Mouse (Mus musculus) testis, postnatal 14 days (tissue): ENCODE measurements around the gene Ptpn3.

ENCODE experiments used
- DNase-seq: peaks from one replicate; pipeline ENCODE4 v3.0.0; 2021; ENCODE audit warnings: low spot score

The Ptpn3 gene

DNA sequence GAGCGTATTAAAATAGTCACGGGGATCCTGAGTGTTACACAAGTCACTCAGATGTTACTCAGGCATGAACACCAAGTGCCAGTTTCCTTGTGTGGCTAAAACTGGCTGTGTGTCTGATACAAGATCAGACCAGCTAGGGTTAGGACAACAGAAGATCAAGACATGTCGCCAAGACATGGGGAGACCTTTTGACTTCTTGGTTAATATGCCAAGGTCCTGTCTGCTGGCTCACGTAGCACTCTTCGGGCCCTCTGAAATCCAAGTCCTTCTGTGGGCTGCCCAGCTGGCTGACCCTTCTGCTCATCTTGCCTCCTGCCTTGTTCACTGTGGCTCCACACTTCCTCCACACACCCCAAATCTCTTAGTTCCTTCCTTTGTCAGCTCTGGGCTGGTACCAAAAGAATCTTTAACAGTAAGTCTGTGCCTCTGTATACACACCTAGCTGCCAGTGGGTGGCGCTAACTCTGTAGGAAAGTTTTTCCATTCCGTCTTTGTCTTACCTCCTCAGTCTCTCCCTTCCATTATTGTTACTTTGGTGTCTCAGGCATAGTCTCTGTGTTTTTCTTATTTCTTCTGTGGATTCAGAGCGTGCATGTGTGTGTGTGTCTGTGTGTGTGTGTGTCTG lies 38.5 kb downstream of the Ptpn3 start:
- no peak for DNase-seq

DNA sequence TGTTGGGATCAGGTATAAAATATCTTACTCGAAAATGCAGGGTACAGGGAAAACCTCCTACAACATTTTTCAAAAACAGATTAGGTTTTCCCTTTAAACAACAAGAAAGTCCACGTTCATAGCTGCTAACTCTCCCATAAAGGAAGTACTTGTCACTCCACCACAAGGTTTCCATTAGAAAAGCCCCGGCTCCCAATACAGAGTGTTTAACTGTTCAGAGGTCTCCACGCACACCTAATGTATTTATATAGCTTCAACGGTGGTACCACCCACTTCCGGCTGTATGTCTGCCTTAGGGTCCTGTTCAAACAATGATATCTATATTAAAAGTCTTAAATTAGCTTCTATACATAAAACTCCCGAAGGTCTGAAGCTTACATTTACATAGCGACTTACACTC lies 39.2 kb downstream of the Ptpn3 start:
- DNase-seq = no peak

DNA sequence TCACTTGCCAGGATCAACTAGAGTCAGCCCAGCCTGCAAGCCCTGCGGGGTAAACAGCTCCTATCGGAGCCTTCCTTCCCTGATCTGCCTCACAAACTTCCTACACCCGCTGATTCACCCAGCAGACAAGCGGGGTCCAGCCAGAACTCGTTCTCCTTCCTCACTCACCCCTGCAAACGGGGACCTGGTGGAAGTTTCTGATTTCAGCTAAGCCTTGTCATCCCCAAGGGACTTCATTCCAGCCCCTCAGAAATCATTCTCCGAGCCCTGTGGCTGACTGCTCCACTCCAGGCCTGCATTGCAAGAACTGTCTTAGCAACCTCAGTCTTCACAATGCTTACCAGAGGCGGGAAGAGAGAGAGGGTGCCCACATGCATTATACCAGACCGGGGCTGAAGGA lies 39.8 kb downstream of the Ptpn3 start:
- DNase-seq = no peak

DNA sequence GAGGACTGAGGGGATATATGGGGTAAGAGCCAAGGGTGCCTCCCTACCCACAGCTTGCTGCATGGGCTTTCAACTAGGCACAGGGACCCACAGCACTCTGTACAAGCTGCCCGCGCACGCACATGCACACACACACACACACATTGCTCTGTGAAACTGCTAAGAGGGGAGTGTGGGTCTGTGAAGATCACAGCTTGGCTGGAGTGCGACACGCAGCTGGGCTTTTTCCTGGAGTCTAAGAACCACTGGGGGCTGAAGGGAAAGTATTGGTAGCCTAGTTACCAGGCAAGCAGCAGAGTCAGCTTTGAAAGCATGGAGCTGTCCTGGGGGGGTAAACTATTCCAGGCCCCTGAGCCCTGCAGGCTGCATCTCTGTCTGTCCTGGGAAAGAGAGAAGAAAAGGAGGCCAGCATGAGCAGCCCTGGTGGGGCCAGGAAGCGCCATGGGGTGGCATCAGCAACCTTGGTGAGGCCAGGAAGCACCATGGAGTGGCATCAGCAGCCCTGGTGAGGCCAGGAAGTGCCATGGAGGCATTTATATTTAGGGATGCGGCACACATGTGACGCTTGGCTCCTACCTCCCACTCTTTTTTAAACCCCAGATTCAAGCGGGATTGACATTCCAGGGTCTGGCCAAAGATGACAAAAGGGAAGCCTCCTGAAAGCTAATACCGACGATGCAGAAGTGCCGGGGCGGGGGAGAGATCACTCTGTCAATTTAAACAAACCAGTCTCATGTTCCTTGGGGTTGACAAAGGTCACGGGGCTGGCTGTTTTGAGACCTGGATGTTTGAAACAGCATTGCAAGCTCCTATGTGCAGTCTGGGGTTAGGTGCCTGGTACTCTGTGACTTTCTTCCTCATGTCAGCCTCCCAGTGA lies 43.2 kb downstream of the Ptpn3 start:
- DNase-seq = no peak

DNA sequence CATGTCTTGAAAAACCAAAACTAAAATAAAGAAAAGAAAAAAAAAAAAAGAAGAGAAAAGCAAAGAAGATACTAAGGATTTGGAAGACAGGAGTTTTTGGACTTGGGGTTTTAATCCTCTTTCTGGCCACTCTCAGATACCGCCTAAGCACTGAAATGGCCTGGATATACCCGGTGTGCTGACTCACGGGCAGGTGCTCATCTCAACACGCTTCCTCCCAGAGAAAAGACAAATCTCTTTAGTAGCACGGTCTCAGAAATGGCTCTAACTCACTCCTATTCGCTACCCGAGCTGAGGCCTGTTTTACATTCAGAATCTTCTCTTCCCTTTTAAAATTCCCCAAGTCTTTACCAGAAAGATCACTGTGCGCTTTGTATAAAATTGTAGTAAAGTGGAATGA lies 44.2 kb downstream of the Ptpn3 start:
- no peak for DNase-seq

DNA sequence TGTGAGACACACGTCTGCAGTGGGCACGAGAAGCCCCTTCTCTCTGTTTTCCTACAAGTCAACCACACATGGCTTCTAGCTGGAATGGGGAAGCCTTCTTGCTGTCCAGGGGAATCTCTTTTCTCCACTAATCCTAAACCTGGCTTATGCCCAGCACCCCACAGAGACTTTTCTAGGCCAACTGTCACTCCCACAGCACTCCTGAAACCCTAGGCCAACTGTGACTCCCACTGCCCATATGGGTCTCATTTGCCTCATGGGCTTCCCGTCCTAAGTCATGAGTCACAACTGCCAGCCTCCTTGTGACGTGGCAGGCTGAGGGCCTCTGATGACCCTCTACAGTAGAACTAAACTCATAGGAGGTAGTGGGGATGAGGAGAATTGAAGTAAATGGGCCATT lies 44.9 kb downstream of the Ptpn3 start:
- no peak for DNase-seq

DNA sequence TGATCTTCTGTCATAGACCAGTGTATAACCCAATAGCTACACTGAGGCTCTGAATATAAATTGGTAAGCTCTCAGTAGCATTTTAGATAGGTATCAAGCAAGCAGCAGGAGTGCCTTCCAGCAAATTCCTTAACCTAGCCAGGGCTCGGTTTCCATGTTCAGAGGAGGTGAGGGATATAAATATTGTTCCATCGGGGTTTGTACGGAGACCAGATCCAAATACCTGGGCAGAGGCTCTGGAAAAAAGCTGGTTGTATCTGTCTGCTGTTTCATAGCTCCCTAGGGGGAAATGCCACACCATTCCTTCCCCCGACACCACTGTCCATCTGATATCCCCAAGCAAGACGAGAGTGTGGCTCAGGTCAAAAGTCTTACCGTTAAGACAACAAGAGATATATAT lies 47.2 kb downstream of the Ptpn3 start:
- DNase-seq = no peak

DNA sequence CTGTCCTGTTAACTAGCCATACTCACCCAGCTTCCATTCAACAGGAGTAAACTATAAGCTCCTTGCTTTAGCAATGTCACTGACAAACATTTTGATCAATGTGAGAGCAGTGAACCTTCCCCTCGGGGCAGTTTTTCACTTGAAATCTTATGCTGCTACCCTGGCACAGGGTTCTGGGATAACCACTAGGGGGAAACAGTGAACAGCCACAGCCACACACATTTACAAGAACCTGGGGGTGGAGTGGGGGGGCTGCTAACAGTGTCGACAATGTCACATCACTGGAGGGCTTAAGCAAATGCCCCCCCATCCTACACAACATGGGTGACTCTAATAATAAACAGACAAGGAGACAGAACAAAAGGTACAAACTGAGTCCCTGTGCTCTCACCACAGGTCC lies 51.0 kb downstream of the Ptpn3 start:
- DNase-seq = no peak

DNA sequence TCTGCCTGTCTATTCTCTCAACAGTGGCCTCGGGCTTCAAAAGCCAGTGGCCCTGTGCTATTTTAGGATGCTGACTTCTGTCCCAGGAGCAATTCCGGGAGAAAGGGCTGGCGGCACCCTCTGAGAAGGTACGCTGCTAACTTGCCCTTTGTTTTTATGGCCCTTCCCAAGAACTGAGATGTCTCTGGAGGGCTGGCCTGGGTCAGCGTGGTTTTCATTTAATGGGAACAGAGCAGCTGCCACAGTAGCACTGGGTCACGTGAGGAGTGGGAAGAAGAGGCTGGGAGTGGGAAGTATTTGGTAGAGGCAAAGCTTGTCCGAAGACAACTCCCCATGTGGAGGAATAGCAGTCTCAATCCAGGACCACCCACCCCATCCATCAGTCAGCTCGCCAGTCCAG lies 52.5 kb downstream of the Ptpn3 start:
- DNase-seq = no peak

DNA sequence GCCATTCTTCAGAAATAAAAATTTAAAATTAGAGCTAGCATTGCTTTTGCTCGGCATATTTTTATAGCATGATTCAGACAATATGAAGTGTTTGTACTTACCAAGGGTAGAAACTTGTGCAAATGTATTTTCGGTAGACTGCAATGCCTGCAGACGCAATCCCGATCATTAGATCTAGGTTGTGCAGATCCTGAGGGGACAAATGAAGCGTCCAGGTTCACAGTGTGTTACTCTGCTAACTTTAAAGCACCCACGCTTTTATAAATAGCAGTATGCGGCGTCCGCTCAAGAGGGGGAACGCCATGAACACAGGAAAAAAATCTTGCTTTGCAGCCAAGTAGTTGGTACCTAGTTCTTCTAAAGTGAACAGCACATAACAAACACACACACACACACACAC lies 56.8 kb downstream of the Ptpn3 start:
- DNase-seq = no peak

DNA sequence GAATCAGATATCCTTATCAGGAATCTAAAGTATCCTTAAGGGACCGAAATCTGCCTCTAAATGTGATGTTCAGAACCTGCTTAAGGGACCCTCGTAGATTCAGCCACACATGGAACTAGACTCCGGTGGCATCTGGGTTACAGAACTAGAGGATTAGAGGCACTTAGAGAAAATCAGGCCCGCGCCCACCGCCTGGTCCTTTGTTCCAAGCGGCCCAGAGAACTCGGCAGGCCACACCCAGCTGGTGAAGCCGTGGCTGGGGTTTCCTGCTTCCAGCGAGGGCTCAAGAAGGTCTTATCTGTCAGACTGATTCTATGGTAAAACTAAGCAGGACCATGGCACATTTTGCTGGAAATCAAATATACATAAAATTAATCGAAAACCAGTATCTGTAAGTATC lies 58.3 kb downstream of the Ptpn3 start:
- DNase-seq = no peak

DNA sequence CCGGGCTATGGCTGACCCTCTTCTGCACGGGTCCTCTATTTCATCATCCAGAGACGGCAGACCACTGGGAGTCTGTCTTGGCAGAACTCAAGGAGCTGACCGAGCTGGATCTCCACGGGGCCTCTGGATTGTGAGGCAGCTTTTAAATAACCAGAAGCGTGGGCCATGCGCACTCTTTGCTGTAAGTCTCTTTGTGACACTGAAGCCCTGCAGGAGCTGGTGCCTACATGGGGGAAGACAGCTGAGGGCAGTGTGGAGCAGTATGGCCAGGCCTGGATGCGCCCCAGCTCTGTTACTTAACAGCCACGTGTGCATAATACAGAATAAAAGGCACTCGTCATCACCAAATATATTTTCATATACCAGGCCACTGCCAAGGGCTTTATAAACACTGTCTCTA lies 60.7 kb downstream of the Ptpn3 start:
- no peak for DNase-seq

DNA sequence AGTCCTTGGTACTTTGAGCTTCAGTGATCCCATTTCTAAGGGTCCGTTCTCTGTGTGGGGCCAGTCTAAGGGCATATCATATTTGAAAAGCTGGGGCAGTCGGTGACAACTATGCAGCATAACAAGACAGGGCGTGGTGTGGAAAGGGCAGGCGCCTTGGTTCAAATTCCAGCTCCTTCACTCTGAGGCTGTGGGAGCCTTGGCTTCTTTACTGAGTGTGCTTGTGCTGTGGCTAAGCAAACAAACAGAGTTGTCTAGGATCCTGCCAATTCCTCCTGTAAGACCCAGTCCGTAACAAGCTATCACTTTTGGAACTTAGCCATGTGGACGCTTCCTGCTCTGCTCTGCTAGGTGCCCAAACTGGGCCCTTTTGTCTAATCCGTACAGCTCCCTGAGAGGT lies 61.5 kb downstream of the Ptpn3 start:
- no peak for DNase-seq

DNA sequence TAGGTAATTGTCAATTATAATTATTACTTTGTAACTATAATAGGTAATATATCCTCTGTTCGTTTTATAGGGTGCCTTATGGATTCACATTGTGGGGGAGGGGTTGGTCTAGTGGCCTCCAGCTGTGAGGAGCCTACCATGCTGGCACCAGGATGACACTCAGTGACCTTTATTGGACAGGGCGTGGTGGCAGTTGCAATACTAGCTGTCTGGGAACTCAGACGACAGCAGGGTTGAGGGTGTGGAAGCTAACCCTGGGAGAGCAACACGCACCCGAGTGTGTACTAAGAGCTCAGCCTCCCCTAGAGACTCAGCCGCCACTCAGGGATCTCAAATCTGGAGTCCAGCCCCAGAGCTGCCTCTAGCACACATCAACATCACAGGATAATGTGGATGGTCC lies 62.5 kb downstream of the Ptpn3 start:
- no peak for DNase-seq

DNA sequence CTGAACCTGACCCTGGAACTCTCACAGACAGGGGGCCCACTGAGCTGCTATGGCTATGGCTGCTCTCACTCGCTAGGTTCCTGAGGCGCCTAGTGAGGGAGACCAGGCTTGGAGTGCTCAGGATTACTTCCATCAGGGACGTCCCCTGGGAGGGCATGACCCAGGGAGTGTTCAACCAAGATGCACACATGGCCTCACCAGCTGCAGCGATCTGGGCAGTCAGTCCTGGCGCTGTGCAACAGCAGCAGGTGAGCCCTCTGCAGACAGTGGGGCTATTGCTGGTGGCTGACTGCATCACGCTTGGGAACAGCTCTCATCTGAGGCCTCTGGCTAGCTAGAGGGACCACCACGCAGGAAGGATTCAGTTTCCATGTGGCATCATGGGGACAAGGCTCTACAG lies 63.5 kb downstream of the Ptpn3 start:
- DNase-seq = no peak

DNA sequence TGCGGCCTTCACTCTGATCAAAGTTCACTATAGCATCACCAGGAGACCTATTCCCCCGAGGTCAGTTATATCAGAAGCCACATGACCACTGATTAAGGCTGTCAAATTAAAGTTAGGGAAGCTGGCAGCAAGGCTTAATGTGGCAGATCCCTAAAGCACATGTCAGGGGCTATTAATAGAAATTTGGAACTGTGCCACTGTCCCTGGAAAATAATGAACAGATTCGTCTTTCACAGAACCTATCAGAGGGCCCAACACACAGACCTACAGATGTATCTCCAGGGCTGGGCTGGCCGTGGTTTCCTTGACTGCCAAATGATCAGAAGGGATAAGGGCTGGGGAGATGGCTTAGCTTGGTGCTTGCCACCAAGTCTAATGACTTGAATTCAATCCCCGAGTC lies 65.1 kb downstream of the Ptpn3 start:
- DNase-seq = no peak

DNA sequence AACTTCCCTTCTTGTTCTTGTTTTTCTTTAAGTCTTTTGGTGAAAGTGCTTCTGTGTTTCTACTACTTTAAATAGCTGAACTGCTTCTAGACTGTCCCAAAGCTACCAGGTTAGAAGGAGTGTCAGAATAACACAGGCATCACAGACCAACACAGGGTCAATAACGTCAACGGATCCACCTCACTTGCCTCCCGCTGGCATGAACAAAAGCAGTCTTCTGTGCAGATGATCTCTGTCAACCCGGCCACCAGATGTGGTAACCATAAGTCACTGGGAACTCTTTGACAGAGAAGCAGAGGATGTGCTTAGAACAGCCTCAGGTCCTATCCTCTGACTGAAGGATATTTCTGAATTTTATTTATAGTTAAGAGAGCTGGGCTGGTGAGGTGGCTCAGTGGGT lies 65.9 kb downstream of the Ptpn3 start:
- no peak for DNase-seq

DNA sequence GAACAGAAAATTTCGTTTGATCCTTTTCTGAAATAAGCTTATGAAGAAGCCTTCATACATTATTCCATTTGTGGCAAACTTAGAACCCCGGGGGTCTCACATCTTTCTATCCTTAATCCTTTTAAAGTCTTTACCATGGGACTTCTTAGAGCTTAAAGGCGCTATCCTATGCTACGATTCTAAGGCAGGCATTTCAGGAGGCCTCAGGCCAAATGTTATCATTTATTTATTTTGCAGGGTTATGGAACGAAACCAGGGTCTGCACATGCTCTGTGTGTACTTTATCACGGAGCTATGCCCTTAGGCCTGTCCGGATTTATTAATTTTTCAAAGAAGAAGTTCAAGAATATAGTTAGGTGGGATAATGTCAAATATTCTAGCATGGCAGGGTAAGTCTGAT lies 67.3 kb downstream of the Ptpn3 start:
- DNase-seq = no peak

DNA sequence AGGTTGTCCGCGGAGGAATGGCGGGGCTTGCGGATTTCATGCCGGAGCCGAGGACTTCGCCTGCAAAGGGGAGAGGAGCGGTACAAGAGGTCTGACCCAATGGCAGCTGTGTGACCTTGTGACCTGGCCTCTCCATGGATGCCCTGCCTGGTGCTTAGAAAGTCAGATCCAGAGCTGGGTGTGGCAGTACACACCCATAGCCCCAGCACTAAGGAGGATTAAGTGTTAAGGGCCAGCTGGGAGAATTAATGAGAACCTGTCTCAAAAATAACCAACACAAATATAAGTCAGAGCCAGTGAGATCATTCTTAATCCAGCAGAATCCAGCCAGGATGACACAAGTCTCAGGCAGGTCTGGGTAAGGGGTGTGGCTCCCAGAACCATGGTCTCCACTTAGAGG lies 69.2 kb downstream of the Ptpn3 start:
- no peak for DNase-seq

DNA sequence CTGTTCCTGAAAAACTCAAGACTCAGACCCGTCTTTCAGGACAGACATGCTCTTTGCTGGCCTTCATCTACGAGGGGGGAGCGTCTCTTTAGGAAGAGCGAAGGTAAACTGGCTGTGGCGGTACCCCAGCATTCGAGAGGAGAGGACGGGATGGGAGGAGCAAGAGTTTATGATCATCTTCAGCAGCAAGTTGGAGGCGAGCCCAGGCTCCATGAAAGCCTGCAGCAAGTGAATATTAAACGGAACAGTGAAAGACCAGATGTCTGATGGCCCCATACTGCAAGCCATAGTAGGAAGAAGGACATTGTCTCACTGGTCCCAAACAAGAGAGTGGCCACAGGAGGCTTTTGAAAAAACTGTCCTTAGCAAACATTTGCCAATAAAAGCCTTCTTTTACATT lies 70.3 kb downstream of the Ptpn3 start:
- DNase-seq = no peak

DNA sequence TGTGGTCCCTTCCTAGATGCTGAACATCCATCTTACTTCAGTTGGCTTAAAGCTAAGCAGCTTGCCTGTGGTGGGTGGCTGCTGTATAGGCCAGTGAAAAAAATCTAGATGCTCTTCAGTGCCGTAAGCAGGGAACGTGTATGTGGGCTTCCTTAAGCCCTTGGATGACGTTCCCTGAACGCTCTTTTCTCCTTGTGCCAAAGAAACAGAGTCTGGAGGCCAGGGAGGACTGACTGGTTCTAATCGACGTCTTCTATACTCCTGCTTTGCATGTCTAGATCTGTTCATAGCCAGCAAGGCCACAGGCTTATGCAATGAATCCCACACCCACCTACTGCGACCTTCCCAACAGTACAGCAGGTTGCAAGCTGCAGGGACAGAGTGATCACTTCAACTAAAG lies 71.3 kb downstream of the Ptpn3 start:
- no peak for DNase-seq

DNA sequence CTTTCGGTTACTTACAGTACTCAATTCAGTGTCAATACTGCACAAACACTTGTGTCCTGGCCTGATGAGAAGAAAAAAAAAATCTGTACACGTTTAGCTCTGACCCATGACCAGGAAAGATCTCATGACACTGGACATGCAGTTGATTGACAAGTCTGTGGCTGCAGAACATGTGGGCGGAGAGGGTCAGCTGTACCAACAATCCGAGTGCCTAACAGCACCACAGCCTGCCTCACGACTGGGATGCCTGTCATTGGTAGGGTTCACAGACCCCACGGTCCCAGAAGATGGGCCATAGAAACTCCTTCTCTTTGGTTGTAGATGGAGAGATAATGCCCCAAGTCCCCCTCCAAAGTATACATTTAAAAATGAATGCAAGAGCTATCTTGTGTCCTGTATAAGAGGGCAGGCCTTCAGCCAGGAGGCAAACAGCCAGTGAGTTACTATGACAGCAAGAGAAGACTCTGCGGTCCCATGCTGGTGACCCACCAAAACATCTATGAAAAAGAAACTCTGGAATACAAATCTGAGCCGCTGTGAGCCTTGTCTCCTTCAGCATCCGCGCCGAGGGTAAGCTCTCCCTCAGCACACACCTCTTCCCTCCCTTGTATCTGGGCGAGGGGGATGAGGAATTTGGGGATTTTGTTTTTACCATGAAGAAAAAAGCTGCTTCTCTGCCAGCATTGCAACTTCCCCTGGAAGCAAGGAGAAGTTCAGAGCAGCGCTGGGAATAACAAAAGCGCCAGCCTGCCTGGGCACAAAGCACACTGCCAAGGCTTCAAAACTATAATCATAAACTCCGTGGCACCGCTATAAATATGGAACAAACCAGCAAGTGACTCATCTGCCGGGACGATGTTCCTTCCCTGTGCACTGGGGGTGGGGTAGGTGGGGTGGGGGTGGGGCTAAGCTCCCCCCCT lies 72.8 kb downstream of the Ptpn3 start:
- no peak for DNase-seq

DNA sequence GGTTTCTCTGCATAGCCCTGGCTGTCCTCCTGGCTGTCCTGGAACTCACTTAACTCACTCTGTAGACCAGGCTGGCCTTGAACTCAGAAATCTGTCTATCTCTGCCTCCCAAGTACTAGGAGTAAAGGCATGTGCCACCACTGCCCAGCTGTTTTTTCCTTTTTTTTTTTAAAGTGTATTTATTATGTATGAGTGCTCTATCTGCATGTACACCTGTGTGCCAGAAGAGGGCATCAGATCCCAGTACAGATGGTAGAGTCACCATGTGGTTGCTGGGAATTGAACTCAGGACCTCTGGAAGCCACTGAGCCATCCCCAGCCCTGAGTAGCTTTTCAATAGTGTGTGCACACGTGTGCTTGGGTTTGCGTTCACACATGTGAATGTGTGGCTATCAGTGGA lies 76.9 kb downstream of the Ptpn3 start:
- DNase-seq = no peak
